Mouse (Mus musculus) adrenal gland, adult 8-10 months (tissue): Measurements from ENCODE around the gene Rhbdf2. TPM values are rescaled to one million over a fixed set of nuclear protein-coding genes. Genes with fewer than 3 reads are reported as not detected.
"Not testable (repeated sequence)": the region's sequence is repeated elsewhere in the genome, so short reads cannot be mapped to it uniquely, and the experiment has no call there.

ENCODE experiments used
- DNase-seq: peaks from one replicate; pipeline ENCODE4 v3.0.0; 2022
- total RNA-seq, 4 experiments: library from RNA; stranded (reverse); gene quantifications; 2 replicates each; pipeline ENCODE4 v1.2.4; 2022

Gene Rhbdf2
- total RNA-seq, 4 experiments from 2014 or later: 13.3 to 20.5 (median 15.0) TPM

DNA sequence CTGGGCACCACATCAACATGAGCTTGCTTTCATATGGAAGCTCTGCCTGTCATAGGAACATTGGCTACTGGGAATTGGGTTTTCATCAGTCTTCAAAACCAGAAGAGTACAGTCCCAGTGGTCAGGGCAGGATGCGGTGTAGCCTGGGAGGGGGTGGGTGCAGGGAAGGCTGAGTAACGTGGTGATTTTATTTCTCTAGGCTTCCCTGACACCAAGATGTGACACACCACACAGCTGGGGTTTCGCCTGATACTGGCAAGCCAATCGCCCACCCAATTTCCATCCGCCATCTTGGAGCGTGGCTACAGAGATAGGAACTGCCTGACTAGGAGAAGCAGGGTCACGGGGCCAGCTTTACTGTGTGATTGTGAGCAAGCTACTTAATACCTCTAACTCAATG, 8.2 kb downstream of the Rhbdf2 start:
- no peak for DNase-seq

DNA sequence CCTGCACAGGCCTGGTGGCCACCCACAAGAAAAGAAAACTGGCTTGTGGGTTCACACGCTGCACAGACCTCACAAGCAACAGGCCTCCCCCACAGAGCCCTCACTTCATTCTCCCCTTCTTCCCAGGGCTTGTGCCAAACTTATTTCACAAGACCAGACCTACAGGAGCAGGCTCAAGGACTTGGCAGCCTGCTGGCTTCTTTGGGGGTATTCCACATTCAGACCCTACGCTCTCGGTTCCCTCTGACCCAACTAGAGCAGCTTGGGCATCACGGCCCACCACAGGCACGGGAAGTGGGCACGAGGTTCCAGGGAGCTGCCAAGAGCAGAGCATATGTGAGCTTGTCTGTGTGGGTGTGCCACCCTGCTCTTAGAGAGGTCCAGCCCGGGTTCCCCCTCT, 9.2 kb downstream of the Rhbdf2 start:
- no peak for DNase-seq

DNA sequence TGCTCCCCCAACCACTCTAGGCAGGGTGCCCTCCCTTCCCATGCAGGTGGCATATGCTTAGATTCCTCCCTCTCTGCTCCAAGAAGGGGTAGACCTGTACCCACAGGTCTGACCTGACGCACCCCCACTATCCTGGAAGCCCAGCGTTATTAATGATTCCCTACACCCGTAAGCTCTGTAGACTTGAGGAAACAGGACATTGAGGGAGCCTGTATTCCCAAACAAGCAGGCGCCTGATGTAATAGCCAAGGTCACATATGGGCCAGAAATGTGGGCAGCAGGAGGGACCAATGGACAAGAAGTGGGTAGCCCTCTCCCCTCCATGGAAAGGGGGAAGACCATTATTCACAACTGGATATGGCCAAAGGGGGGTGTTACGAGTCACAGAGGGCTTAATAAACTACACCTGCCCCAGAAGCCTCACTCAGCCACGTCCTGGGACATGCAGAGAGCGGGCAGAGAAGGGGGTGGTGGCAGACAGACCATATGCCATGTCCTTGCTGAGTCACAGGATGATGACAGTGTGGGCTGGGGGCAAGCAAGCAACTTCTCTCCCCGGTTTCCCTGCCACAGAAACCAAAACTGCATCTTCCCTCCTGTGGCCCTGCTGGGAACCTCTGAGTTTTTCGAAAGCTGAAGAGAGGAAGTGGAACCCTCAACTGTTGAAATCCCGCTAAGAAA, 10.2 kb downstream of the Rhbdf2 start:
- DNase-seq: no peak

DNA sequence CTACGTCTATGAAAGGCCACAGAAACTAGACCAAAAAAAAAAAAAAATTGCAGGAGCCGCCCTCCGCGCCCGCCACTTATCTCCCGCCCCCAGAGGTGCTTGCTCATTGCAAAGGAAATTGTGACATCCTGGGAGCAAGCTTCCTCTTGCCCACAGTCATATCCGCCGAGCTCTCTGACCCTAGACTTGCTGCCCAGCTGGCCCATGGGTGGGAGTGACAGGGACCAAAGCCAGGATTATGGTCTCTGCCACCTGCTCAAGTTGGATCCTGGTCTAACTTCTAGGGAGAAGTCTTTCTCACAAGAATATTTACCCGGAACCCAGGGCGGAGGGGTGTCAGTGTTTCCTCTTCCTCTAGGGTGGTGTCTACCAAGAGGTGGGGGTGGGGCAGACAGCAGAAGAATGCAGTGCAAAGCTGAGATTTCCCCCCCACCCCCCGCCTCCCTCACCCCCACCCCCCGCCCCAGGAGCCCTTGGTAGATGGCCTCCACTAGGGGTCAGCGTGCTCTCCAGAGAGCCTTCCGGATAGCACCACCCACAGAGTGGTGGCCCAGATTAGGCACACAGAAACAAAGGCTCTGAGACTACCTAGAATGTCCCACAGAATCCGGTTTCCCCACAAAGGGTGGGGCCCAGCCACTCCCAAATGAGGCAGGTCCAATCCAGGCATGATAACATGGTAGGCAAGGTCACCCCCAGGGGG, 10.9 kb downstream of the Rhbdf2 start:
- no peak for DNase-seq

DNA sequence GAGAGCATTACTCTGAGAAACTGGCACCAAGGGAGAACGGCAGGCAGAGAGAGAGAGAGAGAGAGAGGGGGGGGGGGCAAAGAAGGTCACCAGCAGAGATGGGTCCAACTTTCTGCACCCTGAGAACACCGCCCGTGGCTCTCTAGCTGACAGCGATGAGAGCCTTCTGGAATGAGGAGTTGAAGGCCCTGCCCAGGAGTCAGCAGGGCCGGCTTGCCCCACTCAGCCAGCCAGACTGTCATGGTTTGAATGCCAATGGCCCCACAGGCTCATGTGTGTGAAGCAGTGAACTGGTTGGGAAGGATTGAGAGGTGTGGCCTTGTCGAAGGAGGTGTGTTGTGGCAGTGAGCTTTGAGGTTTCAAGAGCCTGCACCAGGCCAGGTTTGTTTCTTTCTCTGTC, 13.6 kb downstream of the Rhbdf2 start:
- no peak for DNase-seq

DNA sequence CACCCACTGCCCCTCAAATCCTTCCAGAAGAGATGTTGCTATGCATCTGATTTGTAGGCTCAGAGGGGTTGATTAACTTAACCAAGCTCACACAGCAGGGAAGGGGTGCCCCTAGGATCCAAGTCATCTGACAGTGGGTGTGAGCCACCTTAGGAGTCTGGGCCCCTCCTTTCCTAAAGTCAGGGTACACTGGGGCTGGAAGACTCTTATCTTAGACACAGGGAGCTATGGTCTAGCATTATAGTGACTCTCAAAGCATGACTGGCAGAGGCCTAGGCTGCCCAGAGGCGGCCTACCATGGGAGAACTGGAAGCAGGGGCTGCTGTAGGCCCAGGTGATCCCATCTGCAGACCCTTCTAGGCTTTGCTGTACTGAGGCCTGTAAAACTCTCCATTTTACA, 14.3 kb downstream of the Rhbdf2 start:
- no peak for DNase-seq

DNA sequence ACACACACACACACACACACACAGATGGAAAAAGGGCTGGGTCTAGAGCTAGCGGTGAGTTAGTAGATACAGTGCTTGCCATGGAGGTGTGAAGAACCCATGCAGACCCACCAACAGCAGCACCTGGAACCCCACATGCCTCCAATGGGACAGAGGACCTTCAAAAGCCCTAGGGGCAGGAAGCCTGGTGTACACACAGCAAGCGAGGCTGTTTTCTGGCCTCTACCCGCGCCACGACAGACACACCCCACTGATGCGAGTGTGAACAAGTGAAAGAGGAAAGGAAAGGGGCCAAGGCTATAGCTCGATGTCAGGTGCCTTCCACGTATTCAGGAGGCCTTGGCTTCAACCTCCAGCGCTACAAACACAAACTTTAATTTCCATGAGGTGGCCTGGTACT, 14.9 kb downstream of the Rhbdf2 start:
- DNase-seq: no peak

DNA sequence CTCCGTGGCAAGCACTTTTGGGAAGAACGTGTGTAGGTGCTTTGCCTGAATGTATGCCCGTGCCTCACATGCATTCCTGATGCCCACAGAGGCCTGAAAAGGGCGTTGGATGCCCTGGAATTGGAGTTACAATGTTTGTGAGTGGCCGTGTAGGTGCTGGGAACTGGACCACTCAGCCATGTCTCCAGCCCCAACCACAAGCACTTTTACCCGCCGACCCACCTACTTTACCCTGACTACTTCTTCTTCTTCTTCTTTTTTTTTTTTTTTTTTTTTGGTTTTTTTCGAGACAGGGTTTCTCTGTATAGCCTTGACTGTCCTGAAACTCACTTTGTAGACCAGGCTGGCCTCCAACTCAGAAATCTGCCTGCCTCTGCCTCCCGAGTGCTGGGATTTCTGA, 15.7 kb downstream of the Rhbdf2 start:
- DNase-seq: not testable (repeated sequence)

DNA sequence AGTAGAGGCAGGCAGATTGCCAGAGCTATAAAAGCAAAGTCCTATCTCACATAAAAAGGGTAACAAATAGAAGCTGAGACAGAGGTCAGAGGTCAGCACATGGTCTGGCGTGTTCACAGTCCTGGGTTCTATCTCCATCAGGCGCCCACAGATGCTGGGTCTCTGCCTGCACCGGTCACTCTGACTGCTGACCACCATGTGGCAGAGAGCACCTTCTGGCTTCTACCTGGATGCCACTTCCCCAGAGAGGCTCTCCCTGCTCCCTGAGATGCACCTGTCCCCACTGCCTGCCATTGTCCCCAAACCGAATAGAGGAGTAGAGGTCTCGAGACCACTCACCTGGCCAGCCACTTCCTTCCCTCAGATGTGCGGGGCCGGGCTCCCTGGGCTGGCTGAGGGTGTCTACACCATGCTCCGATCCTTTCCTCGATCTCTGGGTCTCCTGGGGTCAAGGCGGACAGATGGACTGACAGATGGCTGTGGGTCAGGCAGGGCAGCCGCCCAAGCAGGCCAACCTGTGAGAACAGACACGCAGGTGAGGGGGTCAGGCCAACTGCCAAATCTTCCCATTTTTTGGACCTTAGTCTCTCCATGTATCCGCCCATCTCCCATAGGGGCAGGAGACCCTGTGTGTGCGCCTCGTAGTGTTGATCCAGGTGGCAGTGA, 16.7 kb downstream of the Rhbdf2 start:
- no peak for DNase-seq

DNA sequence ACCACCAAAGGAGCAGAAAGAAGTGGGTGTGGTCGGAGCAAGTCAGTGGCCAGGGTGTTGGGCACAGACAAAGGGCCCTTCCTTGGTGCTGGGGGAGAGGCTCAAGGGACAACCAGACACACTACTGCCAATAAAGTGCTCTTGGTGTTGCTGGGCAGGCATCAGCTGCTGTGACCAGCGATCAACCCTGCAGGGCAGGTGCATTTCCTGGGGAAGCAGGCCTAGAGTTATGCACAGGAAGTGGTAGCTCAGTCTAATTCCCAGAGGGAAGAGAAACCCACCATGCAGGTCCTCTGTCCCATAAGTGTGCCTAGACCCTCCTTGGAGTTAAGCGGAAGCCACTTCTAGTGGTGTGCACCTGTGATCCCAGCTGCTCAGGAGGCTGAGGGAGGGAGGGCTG, 19.1 kb downstream of the Rhbdf2 start:
- DNase-seq: no peak

DNA sequence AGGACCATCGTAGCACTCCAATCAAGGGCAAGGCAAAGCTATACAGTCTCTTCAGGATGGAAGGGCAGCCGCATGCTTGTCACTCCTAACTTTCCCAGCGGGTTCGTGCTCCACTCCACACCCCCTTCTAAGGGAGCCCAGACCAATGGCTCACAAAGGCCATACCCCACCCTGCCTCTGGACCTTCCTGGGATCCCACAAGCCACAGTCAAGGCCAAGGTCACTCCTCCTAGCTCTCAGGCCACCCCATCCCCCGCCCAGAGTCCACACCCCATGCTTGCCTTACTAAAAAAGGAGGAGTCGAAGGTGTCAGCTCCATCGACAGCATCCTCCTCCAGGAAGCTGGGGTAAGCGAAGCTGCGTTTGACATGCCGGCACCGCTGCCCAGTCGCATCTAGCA, 22.7 kb downstream of the Rhbdf2 start:
- no peak for DNase-seq

DNA sequence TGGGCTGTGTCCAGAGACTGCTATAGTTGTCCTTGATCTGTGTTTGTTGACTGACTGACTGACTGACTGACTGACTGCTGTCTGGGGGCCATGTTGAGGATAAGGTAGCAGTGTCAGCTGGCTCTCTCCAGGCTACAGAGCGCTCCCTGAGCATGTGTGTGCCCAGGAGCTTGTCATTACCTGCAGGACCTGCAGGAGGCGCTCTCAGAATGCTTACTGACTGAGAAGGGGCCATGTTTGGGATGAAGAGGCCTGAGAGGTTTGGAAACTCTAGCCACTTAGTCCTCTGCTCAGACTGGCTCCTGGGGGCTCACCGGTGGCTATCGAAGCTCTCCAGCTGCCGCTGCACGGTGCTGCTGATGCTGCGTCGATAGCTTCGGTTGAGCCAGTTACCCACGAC, 23.5 kb downstream of the Rhbdf2 start:
- DNase-seq: no peak

DNA sequence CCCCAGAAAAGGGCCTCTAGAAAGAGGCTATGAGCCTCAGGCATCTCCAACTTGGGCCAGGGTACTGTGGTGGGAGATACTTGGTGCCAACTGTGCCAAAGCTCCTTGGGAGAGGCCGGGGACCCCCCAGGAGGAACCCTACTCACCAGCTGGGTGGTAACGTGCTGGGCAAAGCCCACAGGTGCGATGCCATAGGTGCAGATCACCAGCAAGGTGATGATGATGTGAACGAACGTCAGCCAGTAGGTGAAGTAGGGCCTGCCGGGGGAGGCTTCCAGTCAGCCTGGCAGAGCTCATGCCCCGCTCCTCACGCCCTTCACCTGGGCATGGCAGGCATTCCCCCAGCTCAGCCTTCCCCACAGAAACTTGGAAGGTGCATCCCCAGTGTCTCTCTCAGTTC, 24.8 kb downstream of the Rhbdf2 start:
- no peak for DNase-seq

DNA sequence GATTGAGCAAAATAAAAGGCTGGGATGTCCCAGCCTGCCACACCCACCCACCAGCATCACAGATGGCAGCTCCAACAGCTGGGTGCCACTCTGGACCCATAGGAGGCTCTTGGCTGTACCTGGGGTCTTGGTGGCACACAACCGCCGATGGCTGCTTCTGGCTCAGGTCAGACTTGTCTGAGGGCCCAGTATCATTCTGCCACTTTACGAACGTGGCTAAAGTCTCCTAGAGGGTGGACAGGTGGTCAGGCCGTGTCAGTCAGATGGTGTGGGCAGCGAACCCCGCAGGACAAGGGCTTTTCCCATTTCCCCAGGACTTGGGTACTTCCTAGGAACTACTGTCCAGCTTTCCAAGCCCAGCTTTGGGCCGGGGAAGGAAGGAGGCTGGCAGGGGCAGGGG, 25.7 kb downstream of the Rhbdf2 start:
- DNase-seq: no peak

DNA sequence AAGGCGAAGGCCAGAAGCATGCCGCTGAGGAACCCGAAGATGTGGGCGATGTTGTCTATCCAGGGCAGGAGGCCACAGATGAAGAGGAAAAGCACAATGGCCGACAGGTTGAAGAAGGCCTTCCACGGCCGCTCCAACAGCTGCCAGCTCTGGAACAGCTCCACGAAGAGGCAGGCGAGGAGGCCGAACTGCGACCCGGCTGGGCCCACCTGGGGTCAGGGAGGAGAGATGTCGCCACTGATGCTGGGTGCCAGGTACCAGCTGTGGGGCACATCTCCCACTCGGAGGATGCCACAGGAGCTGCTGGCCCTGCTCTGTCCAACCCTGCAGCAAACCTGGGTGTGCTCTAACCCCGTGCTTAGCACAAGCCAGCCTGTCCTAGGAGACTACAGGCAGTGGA, 27.6 kb downstream of the Rhbdf2 start:
- no peak for DNase-seq

DNA sequence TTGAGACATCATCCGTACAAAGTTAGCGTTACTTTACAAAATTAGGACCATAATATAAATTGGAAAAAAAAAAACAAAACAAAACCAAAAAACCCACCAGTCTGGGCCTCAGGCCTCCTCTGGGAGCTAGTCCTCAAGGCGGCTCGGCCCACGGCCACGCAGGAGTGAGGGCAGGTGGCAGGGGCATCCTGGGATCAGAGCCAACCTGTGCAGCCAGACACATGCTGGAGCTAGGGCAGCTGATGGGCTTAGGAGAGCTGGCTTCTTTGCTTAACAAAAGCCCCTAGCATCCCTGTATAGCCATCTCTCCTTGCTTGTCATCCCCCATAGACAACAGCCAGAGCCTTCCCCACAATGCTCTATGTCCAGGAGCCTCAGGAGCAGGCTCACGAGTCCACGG, 28.6 kb downstream of the Rhbdf2 start:
- no peak for DNase-seq

DNA sequence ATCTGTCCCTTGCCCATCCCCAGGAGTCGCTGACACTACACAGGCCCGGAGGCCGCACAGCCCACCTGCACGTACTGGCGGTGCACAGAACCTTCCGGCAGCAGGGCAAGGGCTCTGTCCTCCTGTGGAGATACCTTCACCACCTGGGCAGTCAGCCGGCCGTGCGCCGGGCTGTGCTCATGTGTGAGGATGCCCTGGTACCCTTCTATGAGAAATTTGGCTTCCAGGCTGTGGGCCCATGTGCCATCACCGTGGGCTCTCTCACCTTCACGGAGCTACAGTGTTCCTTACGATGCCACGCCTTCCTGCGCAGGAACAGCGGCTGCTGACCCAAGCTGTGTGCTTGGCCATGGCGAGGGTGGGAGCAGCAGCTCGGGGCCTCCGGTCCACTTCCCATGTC, 30.1 kb downstream of the Rhbdf2 start:
- DNase-seq: no peak

DNA sequence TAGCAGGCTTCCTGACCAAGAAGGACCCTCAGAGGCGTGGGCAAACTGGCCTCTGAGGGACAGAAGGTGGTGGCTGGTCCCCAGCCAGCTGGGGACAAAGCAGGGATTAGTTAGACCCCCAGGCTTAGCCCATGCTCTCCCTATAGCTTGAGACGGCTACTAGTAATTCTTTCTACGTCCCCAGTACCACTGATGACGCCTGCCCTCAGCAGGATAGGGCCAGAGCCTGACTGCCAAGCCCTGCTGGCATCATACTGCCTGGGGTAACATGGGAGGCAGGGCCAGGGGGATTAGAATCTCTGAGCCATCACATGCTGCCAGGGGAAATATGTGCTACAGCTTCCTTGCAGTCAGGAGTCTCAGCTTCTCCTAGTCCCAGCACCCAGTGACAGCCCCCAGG, 33.5 kb downstream of the Rhbdf2 start:
- DNase-seq: no peak

DNA sequence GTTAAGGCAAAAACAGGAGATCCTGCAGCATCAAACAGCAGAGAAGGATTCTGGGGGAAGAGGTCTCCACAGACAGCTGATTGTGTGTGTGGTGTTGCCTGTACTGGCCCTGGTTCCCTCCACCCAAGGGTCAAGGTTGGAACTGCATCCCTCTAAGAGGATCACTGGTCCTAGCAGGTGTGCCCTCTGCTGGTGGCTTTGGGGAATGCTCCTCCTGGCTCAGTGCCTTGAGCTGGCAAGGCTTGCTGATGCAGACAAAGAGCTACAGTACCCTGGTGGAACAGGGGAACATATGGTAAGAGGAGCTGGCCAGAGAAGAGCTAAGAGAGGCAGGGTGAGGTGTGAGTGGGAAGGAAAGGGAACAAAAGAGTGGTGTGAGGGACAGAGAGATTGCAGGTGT, 34.4 kb downstream of the Rhbdf2 start:
- peak; percentile 81 for DNase-seq

DNA sequence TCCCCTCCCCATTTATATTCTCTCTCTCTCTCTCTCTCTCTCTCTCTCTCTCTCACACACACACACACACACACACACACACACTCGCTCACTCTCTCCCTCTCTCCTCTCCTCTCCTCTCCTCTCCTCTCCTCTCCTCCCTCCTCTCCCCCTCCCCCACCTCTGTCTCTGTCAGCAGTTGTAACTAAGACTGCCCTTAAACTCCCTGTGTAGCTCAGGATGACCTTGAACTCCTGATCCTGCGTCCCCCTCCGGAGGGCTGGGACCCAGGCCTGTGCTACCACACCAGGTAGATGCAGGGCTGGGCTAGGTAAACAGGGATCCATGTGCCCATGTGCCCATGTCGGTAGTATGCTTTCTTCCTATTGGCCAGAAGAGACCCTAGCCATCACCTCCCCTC, 35.2 kb downstream of the Rhbdf2 start:
- no peak for DNase-seq

DNA sequence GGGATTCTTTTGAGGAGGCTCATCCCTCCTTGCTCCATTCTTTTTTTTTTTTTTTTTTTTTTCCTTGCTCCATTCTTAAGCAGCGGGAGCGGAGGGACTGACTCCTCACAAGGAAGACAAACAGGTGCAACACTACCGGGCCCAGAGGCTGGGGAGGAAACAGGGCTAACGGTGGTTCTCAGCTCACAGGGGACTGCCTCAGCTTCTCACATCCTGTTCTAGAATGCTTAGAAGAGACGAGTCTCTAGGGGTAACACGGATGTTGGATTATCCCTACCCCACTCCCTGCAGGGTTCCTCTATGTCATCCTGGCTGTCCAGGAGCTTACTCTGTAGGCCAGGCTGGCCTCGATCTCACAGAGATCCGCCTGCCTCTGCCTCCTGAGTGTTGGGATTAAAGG, 37.2 kb downstream of the Rhbdf2 start:
- DNase-seq: no peak

DNA sequence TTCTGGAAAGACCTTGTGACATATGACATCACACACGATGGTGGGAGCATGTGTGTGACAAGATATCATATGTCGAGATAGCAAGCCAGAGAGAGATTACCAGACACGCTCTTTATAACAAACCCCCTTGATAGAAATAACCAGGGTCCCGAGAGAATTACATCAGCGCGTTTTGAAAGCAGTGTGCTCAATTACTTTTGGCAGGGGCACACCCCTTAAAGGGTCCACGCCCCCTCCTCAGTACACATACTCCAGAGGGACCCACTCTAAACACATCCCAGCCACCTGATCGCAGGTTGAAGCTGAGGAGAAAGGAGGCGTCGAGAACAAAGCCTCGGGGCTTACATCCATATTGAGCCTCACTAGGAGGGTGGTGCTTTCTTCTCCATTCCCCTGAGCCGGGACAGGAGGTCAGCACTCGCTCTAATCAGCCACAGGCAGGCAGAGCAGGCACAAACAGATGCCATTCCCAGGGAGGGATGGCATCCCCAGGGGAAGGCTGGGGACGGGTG, 37.7 kb downstream of the Rhbdf2 start:
- DNase-seq: no peak

DNA sequence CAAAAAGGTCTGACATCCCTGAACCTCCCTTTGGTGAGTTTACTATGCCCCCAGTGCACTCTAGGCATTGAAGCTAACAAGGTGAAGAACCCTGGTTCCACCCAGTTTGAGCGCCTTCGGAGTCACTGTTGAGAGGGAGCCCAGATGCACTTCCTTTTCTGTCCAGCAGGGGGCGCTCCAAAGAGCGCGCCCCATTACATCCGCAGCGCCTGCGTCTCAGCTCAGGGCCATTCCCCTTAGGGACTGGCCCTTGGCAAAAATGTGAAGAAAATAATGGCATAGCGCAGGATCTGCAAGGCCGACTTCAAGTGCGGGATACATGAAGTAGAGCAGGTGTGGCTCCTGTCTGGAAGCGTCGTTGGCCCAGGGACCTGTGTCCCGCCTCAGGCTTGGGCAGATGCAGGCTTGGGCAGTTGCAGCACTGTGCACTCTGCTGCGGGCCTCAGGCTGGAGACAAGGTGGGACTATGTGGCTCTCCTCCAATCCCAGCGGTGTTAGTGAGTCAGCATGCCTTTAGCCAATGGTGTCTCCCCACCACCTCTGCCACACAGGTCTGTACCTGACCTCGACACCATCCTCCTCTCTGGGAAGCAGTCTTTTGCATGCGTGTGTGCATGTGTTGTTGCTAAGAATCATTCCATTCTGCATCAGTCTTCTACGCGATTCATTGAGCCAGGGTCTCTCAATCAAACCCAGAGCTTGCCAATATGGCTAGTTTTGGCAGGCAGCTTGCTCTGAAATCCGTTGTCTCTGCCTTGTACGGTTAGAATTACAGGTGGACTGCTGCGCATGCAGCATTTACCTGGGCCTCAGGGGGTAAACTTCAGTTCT, 39.8 kb downstream of the Rhbdf2 start:
- peak; percentile 53 for DNase-seq
